Mouse (Mus musculus) midbrain, postnatal 0 days (tissue): ENCODE measurements at regions not wholly inside any gene's neighbourhood (a gene's known extent, or its start where the extent isn't known, plus 50 kb on each side); places are given as distances from the start of the nearest gene placed in this dataset.
A peak's percentile ranks its signal among the peaks of the same experiment; 100 is the strongest.

Source experiments
- ATAC-seq: fragments of 200-750 bp; cut with Nextera tagmentation; 2 replicates; pipeline ENCODE4 v1.8.0; 2017; ENCODE audit warnings: moderate number of reproducible peaks, mild to moderate bottlenecking, moderate TSS enrichment, moderate library complexity; ENCODE audit not compliant: low FRiP score
- DNase-seq: peaks from one replicate; pipeline ENCODE4 v3.0.0-alpha.2; 2015; ENCODE audit warnings: low spot score
- H3K27ac ChIP-seq: fragments of 300-500 bp; sonication (generic); 2 replicates; pipeline ENCODE4 v1.5.1; 2014; ENCODE audit warnings: low read depth, mild to moderate bottlenecking, low read length, mixed read lengths
- H3K27me3 ChIP-seq: fragments of 300-500 bp; sonication (generic); 2 replicates; pipeline ENCODE4 v1.6.1; 2014; ENCODE audit warnings: low read length, control low read depth, mixed read lengths; ENCODE audit not compliant: insufficient read depth
- H3K36me3 ChIP-seq: fragments of 300-500 bp; sonication (generic); 2 replicates; pipeline ENCODE4 v1.6.1; 2014; ENCODE audit warnings: low read length, control low read depth, mixed read lengths; ENCODE audit not compliant: insufficient read depth
- H3K4me1 ChIP-seq: fragments of 300-500 bp; sonication (generic); 2 replicates; pipeline ENCODE4 v1.6.1; 2014; ENCODE audit warnings: mild to moderate bottlenecking, control low read depth, antibody characterized with exemption, low read length, mixed read lengths; ENCODE audit not compliant: insufficient read depth
- H3K4me2 ChIP-seq: fragments of 300-500 bp; sonication (generic); 2 replicates; pipeline ENCODE4 v1.6.1; 2014; ENCODE audit warnings: low read depth, mild to moderate bottlenecking, low read length, mixed read lengths; ENCODE audit not compliant: poor library complexity, severe bottlenecking
- H3K4me3 ChIP-seq: fragments of 300-500 bp; sonication (generic); 2 replicates; pipeline ENCODE4 v1.5.1; 2014; ENCODE audit warnings: low read depth, mild to moderate bottlenecking, low read length, moderate library complexity
- H3K9ac ChIP-seq: fragments of 300-500 bp; sonication (generic); replicated peaks from 2 replicates; pipeline ENCODE4 v1.6.1; 2014; ENCODE audit warnings: mild to moderate bottlenecking, low read length, moderate library complexity, mixed read lengths; ENCODE audit not compliant: poor library complexity, severe bottlenecking
- H3K9me3 ChIP-seq: fragments of 300-500 bp; sonication (generic); 2 replicates; pipeline ENCODE4 v1.6.1; 2016; ENCODE audit warnings: low read length, control low read depth
- CTCF ChIP-seq: IDR thresholded peaks from 2 replicates; pipeline ENCODE4 v1.5.1; 2016; ENCODE audit warnings: antibody characterized with exemption, mild to moderate bottlenecking
- WGBS: fragments of 180-500 bp; shearing (Covaris S2); extraction: QIAGEN DNeasy Blood & Tissue Kit; methylation state at CpG from one replicate; pipeline ENCODE4 v1.1.7; 2014; 5-methylcytosine and 5-hydroxymethylcytosine counted together

- no peaks in the 10 kb centered on the region for H3K36me3 ChIP-seq
Observed at GRCm38 (mm10) chr11:71400351-71400750, 169.8 kb upstream of the Nlrp1b start.

GRCm38 (mm10) chr11:71401411-71402276 lies 171.1 kb upstream of the Nlrp1b start:
- Histone ChIP-seq H3K9ac (no peak overlapping the region), H3K27ac (no peak overlapping the region), H3K36me3 (no peaks in the 10 kb centered on the region), H3K4me1 (no peaks in the 10 kb centered on the region), H3K4me3 (no peak overlapping the region), H3K4me2 (no peak overlapping the region), H3K9me3 (no peaks in the 10 kb centered on the region), H3K27me3 (no peaks in the 10 kb centered on the region)
- TF ChIP-seq CTCF, result no peak
- no peak for DNase-seq
- no peak for ATAC-seq
- WGBS, result 98% methylated on average over 2 of the region's 2 CpGs

More at GRCm38 (mm10) chr11:71400351-71400750, 169.8 kb upstream of the Nlrp1b start:
- Histone ChIP-seq H3K27ac (no peak overlapping the region), H3K9ac (no peak overlapping the region), H3K4me1 (no peaks in the 10 kb centered on the region), H3K9me3 (no peaks in the 10 kb centered on the region), H3K27me3 (no peaks in the 10 kb centered on the region), H3K4me3 (no peak overlapping the region), H3K4me2 (no peak overlapping the region)
- ATAC-seq (no peak), DNase-seq (no peak)
- TF ChIP-seq CTCF, result no peak
- WGBS, result 92% methylated on average over 2 of the region's 2 CpGs

GRCm38 (mm10) chr11:71404361-71404760 lies 173.8 kb upstream of the Nlrp1b start:
- Histone ChIP-seq H3K4me1 (no peaks in the 10 kb centered on the region), H3K27me3 (no peaks in the 10 kb centered on the region), H3K9ac (no peak overlapping the region), H3K4me3 (no peak overlapping the region), H3K36me3 (no peaks in the 10 kb centered on the region), H3K9me3 (no peaks in the 10 kb centered on the region), H3K4me2 (no peak overlapping the region), H3K27ac (no peak overlapping the region)
- WGBS, result 89% methylated on average over 3 of the region's 3 CpGs
- TF ChIP-seq CTCF, result no peak
- DNase-seq, result no peak
- no peak for ATAC-seq

- H3K27ac ChIP-seq, result no peak overlapping the region
- no peaks in the 10 kb centered on the region for H3K36me3 ChIP-seq
- H3K9ac ChIP-seq, result no peak overlapping the region
- WGBS, result 34% methylated on average over 6 of the region's 6 CpGs
- TF ChIP-seq CTCF, result no peak
- H3K9me3 ChIP-seq, result no peaks in the 10 kb centered on the region
- H3K27me3 ChIP-seq, result no peaks in the 10 kb centered on the region
- DNase-seq, result peak; percentile 48
- H3K4me3 ChIP-seq, result no peak overlapping the region
- no peak overlapping the region for H3K4me2 ChIP-seq
- no peak for ATAC-seq
- no peaks in the 10 kb centered on the region for H3K4me1 ChIP-seq
Observed at GRCm38 (mm10) chr11:71407043-71407442, 176.5 kb upstream of the Nlrp1b start.

GRCm38 (mm10) chr11:71409211-71409765 lies 178.8 kb upstream of the Nlrp1b start:
- Histone ChIP-seq H3K27ac (no peak overlapping the region), H3K4me1 (no peaks in the 10 kb centered on the region), H3K4me3 (no peak overlapping the region), H3K36me3 (no peaks in the 10 kb centered on the region), H3K9me3 (no peaks in the 10 kb centered on the region), H3K27me3 (no peaks in the 10 kb centered on the region), H3K9ac (no peak overlapping the region), H3K4me2 (no peak overlapping the region)
- no peak for TF ChIP-seq CTCF
- 68% methylated on average over 6 of the region's 6 CpGs for WGBS
- no peak for ATAC-seq
- no peak for DNase-seq

GRCm38 (mm10) chr11:71410582-71410981 lies 180.0 kb upstream of the Nlrp1b start:
- Histone ChIP-seq H3K27me3 (no peaks in the 10 kb centered on the region), H3K4me1 (no peaks in the 10 kb centered on the region), H3K4me2 (no peak overlapping the region), H3K36me3 (no peaks in the 10 kb centered on the region), H3K9me3 (no peaks in the 10 kb centered on the region), H3K9ac (no peak overlapping the region), H3K4me3 (no peak overlapping the region), H3K27ac (no peak overlapping the region)
- no peak for ATAC-seq
- DNase-seq, result no peak
- no peak for TF ChIP-seq CTCF
- 92% methylated on average over 3 of the region's 3 CpGs for WGBS
